Mouse (Mus musculus) limb, embryonic 13.5 days (tissue): ENCODE measurements at regions not wholly inside any gene's neighbourhood (a gene's known extent, or its start where the extent isn't known, plus 50 kb on each side); places are given as distances from the start of the nearest gene placed in this dataset.

ENCODE experiments used
- ATAC-seq: fragments of 200-750 bp; cut with Nextera tagmentation; 2 replicates; pipeline ENCODE4 v1.8.0; 2017; ENCODE audit warnings: low read depth, moderate number of reproducible peaks, moderate TSS enrichment; ENCODE audit not compliant: low FRiP score
- H3K27ac ChIP-seq: fragments of 300-500 bp; sonication (generic); 2 replicates; pipeline ENCODE4 v1.5.1; 2015; ENCODE audit warnings: inconsistent platforms, mild to moderate bottlenecking, moderate library complexity
- H3K27me3 ChIP-seq: fragments of 300-500 bp; sonication (generic); 2 replicates; pipeline ENCODE4 v1.6.1; 2015; ENCODE audit warnings: mild to moderate bottlenecking, inconsistent platforms
- H3K36me3 ChIP-seq: fragments of 300-500 bp; sonication (generic); 2 replicates; pipeline ENCODE4 v1.6.1; 2015; ENCODE audit warnings: inconsistent platforms, mild to moderate bottlenecking, moderate library complexity
- H3K4me1 ChIP-seq: fragments of 300-500 bp; sonication (generic); 2 replicates; pipeline ENCODE4 v1.6.1; 2015; ENCODE audit warnings: inconsistent platforms
- H3K4me2 ChIP-seq: fragments of 300-500 bp; sonication (generic); replicated peaks from 2 replicates; pipeline ENCODE4 v1.6.1; 2015; ENCODE audit warnings: inconsistent platforms, mild to moderate bottlenecking, moderate library complexity
- H3K4me3 ChIP-seq: fragments of 300-500 bp; sonication (generic); 2 replicates; pipeline ENCODE4 v1.5.1; 2015; ENCODE audit warnings: moderate library complexity, mild to moderate bottlenecking, inconsistent platforms
- H3K9ac ChIP-seq: fragments of 300-500 bp; sonication (generic); 2 replicates; pipeline ENCODE4 v1.6.1; 2015; ENCODE audit warnings: mild to moderate bottlenecking, inconsistent platforms
- H3K9me3 ChIP-seq: fragments of 300-500 bp; sonication (generic); 2 replicates; pipeline ENCODE4 v1.6.1; 2016; ENCODE audit warnings: inconsistent platforms
- WGBS: fragments of 180-500 bp; shearing (Covaris S2); methylation state at CpG from one replicate; pipeline ENCODE4 v1.1.7; 2015; 5-methylcytosine and 5-hydroxymethylcytosine counted together

DNA sequence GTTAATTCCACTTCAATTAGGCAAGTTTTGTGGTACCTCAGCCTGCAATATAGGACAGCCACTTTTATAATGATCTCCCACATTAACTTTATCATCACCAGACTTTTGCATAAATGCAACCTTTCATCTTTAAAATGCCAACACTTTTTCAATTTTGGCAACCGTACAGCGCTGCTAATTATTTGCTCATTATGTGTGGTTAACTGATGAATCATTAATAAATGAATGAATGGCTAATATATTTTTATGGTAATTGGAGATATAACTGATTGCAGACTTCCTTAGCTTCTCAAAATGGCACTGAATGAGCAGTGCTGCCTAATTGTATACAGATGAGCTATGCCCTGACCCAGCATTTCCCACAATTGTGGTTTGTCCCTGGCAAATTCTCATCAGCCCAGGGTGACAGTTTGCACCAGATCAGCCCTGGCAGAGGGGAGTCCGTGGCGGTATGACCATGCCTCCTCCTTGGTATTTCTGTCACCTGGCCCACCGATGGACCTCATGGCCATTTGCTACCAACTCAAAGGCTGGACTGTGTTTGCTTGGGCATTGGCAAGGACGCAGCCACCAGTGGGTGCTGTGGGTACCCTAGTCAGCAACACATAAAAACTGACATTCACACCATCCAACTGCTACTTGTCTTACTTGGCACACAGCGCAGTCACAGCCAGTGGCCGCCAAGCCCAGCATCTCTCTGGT lies 173.7 kb upstream of the Lmo4 start:
- H3K4me2 ChIP-seq = no peak overlapping the region
- 40% methylated on average over 8 of the region's 8 CpGs for WGBS
- no peak overlapping the region for H3K9ac ChIP-seq
- no peaks in the 10 kb centered on the region for H3K36me3 ChIP-seq
- H3K4me3 ChIP-seq = no peak overlapping the region
- H3K4me1 ChIP-seq = peaks cover 57% of the 10 kb centered on the region
- H3K9me3 ChIP-seq = no peaks in the 10 kb centered on the region
- H3K27me3 ChIP-seq = peaks cover 20% of the 10 kb centered on the region
- no peak for ATAC-seq
- peak overlapping the region; percentile 28; the same call in 1 of the 2 replicates for H3K27ac ChIP-seq

DNA sequence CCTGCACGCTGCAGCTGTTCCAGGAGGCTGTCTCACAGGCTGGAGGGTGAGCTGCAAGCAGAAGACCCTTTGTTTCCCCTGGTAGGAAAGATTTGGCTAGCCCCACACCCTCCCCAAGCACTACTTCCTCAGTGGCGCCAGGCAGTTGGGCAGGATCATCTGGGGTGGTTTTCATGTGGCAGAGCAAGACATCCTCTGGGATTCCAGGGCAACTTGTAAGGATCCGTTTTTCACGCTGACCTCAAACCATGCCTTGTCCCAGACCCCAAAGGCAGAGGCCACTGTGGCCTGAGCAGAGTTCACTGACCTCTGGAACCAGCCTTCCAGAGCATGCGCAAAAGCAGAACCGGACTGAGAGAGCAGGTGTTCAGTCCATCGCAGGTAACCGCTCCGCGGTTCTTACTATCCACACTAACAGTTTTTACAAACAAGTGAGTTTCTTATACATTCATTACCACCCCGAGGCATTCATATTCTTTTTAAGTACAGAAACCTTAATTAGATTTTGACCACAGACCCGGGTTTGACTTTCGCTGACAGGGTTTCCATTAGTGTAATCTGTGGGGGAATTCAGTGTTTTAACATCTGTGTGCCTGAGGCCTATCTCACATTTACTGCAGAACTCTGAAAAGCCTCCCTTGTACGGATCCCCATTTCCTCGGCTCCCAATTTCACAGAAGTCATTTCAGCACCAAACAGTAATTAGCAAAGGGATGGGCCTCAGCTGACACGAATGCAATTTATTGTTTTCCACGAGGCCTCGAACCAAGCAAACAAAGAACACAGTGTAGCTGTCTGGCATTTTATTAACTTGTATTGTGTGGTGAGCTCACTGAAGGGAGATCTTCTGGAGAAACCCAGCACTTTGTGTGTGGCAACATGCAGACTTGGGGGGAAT lies 172.9 kb upstream of the Lmo4 start:
- Histone ChIP-seq H3K4me1 (peaks cover 57% of the 10 kb centered on the region), H3K27me3 (peaks cover 22% of the 10 kb centered on the region), H3K36me3 (no peaks in the 10 kb centered on the region), H3K9me3 (no peaks in the 10 kb centered on the region), H3K27ac (peak overlapping the region; percentile 44; the same call in 1 of the 2 replicates), H3K4me2 (peak overlapping the region; percentile 28; the same call in 1 of the 2 replicates), H3K9ac (no peak overlapping the region), H3K4me3 (no peak overlapping the region)
- 0 out of 2 replicates have a peak, but pooled peaks have one; percentile 29 for ATAC-seq
- 18% methylated on average over 18 of the region's 18 CpGs for WGBS

DNA sequence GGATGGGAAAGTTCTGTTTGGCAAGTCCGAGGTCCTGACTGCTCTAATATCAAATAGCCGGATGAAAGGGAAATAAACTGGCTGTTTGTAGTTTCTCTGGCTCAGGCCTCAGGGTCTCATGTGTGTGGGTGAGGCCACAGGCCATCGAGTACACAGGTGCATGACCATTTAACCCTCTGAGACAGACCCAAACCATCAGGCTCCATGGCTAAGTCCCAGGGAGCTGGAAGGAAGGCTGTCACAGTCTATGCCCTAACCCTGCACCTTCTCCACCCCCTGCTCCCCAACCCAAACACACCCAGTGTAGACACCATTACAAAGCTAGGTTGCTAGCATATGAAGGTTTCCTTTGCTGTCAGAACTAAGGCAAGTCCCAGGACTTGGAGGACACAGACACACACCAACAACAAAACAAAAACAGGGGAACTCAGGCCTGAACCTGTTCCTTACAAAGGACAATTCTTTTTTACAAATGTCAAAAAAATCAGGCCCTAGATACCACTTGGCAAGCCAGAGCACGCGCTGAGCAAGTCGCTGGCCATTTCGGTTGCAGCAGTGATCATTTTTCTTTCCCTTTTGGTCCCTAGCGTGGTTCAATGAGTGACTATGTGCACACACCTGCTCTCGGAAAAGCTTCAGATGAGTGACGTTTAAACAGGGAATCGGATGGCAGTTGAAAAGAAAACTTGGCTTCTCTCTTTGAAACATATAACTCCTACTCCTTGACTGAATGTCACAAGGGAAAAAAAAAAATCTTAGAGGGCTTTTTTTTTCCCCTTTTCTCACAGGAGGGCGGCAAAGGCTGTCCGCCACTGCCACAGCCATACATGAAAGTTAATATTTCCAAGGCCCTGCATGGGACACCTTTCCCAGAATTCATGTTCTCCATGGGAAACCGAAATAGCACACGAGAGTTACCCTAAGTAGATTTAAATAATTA lies 171.7 kb upstream of the Lmo4 start:
- H3K9me3 ChIP-seq = no peaks in the 10 kb centered on the region
- ATAC-seq = no peak
- H3K4me2 ChIP-seq = no peak overlapping the region
- H3K4me1 ChIP-seq = peaks cover 53% of the 10 kb centered on the region
- 60% methylated on average over 15 of the region's 15 CpGs for WGBS
- H3K27me3 ChIP-seq = peaks cover 25% of the 10 kb centered on the region
- H3K4me3 ChIP-seq = no peak overlapping the region
- H3K27ac ChIP-seq = no peak overlapping the region
- no peaks in the 10 kb centered on the region for H3K36me3 ChIP-seq
- H3K9ac ChIP-seq = no peak overlapping the region

DNA sequence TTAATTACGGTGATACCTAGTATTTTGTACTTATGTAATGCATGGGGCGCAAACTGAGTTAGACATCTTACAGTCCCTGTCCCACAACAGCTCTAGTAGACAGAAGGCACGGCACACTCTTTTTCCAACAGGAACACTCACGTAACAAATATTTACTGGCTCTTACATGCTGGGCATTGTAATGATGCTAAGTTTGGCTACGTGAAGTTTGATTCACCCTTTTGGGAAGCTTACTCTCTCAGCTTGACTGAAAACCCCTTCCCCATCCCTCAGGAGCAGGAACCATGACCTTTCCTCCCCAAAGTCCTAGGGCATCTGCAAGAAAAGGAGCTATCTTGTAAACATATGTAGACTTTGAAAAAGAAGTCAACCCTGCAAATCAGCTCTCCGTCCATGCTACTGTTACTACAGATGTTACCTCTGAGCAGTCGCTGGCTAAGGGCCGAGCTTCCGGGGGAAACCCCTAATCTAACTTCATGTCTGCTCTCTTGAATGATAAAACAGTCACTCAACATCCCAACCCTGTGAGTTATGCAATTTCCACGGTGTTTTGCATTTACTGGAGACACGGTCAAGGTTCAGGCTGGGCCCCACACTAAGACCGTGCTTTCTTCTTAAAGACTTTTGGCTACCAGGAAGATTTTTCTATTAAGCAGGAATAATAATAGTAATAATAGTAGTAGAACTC lies 170.8 kb upstream of the Lmo4 start:
- 72% methylated on average over 12 of the region's 12 CpGs for WGBS
- no peak overlapping the region for H3K27ac ChIP-seq

DNA sequence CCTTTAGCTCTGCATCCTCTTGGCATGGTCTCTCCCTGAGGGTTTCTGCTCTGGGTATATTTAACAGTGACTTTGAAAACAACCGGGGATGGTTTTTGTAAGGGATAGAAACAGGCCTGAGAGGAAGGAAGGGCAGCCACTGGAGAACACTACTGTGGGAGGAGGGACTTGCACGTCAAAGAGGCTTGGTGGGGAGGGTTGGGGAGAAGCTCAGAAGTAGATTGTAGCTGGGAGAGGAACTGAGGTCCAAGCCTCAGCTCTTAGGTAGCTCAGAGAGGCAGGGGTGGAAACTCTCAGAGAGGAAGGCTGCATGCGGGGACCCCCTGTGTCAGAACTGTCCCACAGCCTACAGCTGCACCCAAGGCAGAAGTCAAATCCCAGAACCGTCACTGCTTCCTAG lies 163.3 kb upstream of the Lmo4 start:
- Histone ChIP-seq H3K27ac (no peak overlapping the region), H3K27me3 (0 out of 2 replicates have a peak, but pooled peaks cover 5% of the 10 kb centered on the region), H3K4me2 (no peak overlapping the region), H3K9me3 (no peaks in the 10 kb centered on the region), H3K36me3 (no peaks in the 10 kb centered on the region), H3K9ac (no peak overlapping the region), H3K4me3 (no peak overlapping the region), H3K4me1 (peaks cover 34% of the 10 kb centered on the region)
- no peak for ATAC-seq
- WGBS = 57% methylated on average over 4 of the region's 4 CpGs

More for the DNA sequence above, 170.8 kb upstream of the Lmo4 start:
- no peak overlapping the region for H3K4me2 ChIP-seq
- ATAC-seq = no peak
- H3K36me3 ChIP-seq = no peaks in the 10 kb centered on the region
- no peak overlapping the region for H3K9ac ChIP-seq
- no peak overlapping the region for H3K4me3 ChIP-seq
- H3K9me3 ChIP-seq = no peaks in the 10 kb centered on the region
- peaks cover 25% of the 10 kb centered on the region for H3K27me3 ChIP-seq
- peaks cover 48% of the 10 kb centered on the region for H3K4me1 ChIP-seq

DNA sequence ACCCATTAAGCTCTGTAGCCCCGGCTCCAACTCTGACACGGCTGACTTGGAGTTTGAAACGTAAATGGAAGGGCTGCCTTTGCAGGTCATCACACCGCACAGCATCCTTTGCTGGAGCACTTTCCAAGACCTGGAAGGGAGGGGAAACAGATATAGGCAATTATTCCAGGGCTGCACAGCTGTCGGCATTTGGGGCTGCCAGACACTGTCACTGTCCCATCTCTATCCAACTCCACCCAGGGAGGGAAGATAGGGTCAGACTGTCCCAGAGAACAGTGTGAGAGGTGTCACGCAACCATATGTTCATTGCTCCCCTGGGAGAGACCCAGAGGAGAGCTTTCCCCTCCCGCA lies 162.7 kb upstream of the Lmo4 start:
- 0 out of 2 replicates have a peak, but pooled peaks cover 1% of the 10 kb centered on the region for H3K27me3 ChIP-seq
- peaks cover 35% of the 10 kb centered on the region for H3K4me1 ChIP-seq
- peak overlapping the region; percentile 60 for H3K4me2 ChIP-seq
- WGBS = 19% methylated on average over 7 of the region's 7 CpGs
- H3K9ac ChIP-seq = peak overlapping the region; percentile 31; the same call in 1 of the 2 replicates
- H3K4me3 ChIP-seq = peak overlapping the region; percentile 33
- peak; percentile 26; the same call in 1 of the 2 replicates for ATAC-seq
- no peaks in the 10 kb centered on the region for H3K36me3 ChIP-seq
- H3K27ac ChIP-seq = no peak overlapping the region
- no peaks in the 10 kb centered on the region for H3K9me3 ChIP-seq

DNA sequence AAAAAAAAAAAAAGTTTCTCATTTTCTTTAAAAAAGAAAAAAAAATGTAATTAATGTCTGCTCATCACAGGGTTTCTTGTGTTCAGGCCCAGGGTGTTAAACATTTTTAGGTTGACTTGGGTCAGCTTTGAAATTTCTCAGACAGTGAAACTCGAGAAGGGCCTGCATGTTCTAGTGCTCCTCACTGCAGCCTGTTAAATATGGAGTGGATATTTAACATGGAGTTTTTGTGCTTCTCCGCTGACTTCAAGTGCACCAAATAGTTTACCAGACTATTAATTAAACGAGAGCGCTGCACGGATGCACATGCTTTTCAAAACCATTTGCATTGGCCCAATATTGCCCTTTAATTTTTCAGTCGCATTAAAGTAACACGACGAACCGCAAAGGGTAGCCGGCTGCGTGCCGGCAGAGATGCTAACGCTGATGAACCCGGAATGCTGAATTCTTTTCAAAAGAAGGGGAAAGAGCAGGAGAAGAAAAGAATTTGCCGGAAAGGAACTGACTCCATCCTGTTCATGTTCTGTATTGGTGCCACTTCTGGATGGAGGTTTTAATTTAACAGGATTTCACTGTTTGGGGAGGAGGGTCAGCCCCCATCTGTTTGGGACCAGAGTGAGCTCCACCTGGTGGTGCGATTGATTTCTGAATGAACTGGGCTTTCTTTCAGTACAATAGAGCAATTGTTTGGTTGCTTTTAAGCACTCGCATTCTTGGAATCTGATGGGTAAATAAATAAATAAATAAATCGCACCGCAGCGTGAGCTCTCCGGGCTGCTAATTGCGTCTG lies 162.2 kb upstream of the Lmo4 start:
- Histone ChIP-seq H3K4me3 (peak overlapping the region; percentile 33), H3K27me3 (no peaks in the 10 kb centered on the region), H3K4me1 (peaks cover 38% of the 10 kb centered on the region), H3K27ac (no peak overlapping the region), H3K4me2 (peak overlapping the region; percentile 60), H3K36me3 (no peaks in the 10 kb centered on the region), H3K9me3 (no peaks in the 10 kb centered on the region), H3K9ac (peak overlapping the region; percentile 31; the same call in 1 of the 2 replicates)
- WGBS = 16% methylated on average over 22 of the region's 22 CpGs
- ATAC-seq = peak; percentile 54; the same call in 1 of the 2 replicates

DNA sequence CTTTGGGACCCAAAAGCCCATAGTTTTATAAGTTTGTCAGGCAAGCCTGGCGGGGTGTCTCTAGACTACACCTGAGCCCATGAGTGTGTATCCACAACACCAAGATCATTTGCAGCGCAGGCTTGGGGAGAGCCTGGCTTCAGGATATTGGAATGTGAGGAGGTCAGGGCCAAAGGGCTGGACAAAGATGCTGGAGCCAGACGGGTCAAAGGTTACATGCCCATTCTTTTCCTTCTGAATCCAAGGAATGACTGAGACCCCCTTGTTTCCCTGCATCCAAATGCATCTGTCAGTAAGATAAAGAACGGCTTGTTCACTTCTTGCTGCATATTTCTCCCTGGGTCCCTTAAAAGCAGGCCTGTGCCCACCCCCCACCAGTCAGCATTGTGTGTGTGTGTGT lies 160.9 kb upstream of the Lmo4 start:
- H3K27ac ChIP-seq = no peak overlapping the region
- no peak for ATAC-seq

DNA sequence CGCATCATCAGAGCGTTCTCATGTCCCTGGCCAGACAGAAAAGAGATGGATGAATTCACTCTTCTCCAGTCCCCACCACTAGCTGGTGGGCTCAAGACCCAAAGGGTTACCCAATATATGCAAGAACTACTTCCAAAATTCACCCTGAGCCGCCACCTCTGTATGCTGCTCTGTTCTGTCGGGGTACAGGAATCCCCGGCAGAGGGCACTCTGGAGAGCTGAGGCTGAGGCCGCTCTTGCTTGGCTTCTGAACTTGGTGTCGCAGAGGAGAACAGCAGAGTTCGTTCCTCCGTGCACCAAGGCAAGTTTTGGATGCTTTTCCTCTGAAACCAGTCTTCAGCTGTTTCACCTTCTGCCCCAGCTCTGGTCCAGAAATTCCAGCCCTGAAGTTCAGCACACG lies 157.5 kb upstream of the Lmo4 start:
- Histone ChIP-seq H3K4me3 (no peak overlapping the region), H3K27ac (no peak overlapping the region), H3K36me3 (no peaks in the 10 kb centered on the region), H3K4me2 (no peak overlapping the region), H3K9ac (no peak overlapping the region), H3K4me1 (peaks cover 29% of the 10 kb centered on the region), H3K9me3 (no peaks in the 10 kb centered on the region), H3K27me3 (peaks cover 5% of the 10 kb centered on the region; the same call in 1 of the 2 replicates)
- WGBS = 64% methylated on average over 10 of the region's 10 CpGs
- no peak for ATAC-seq

More for the DNA sequence above, 160.9 kb upstream of the Lmo4 start:
- H3K4me2 ChIP-seq = no peak overlapping the region
- 77% methylated on average over 4 of the region's 4 CpGs for WGBS
- no peak overlapping the region for H3K4me3 ChIP-seq
- H3K9me3 ChIP-seq = no peaks in the 10 kb centered on the region
- peaks cover 38% of the 10 kb centered on the region for H3K4me1 ChIP-seq
- no peaks in the 10 kb centered on the region for H3K27me3 ChIP-seq
- H3K36me3 ChIP-seq = no peaks in the 10 kb centered on the region
- no peak overlapping the region for H3K9ac ChIP-seq

DNA sequence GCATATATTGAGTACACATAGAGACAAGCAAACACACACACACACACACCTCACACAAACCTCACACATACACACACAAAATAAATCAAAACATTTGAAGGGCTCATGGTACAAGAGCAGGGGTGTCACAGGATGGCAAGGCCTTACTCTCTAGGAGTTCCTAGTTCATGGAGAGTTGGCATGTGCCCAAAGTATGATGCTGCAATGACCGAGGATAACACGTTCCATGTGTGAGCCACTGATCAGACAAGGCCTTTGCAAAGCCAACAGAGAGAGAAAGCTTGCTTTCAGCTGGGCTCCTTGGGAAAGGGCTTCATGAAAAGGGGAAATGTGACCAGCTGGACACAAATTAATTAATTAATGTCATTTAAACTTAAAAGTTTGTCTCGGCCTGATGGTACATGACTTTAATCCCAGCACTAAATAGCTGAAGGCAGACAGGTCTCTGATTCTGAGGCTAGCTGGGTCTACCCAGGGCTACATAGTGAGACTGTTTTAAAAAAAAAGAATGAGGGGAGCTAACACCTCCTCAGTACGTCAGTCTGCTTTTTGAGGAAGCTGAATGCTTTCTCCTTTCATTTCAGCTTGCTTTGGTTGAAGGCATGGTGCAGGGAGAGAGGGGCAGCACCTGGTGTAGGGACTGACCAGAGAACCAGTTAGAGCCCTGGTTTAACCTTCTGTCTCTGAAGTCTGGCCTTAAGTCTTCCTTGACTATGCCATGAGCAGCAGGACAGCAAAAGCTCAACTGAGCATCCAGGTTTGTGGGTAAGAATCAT lies 156.4 kb upstream of the Lmo4 start:
- H3K4me1 ChIP-seq = peaks cover 31% of the 10 kb centered on the region
- H3K27ac ChIP-seq = no peak overlapping the region
- H3K36me3 ChIP-seq = no peaks in the 10 kb centered on the region
- no peak overlapping the region for H3K9ac ChIP-seq
- 70% methylated on average over 4 of the region's 4 CpGs for WGBS
- peaks cover 5% of the 10 kb centered on the region; the same call in 1 of the 2 replicates for H3K27me3 ChIP-seq
- ATAC-seq = no peak
- H3K4me2 ChIP-seq = no peak overlapping the region
- no peaks in the 10 kb centered on the region for H3K9me3 ChIP-seq
- H3K4me3 ChIP-seq = no peak overlapping the region
